Mouse (Mus musculus) liver, embryonic 15.5 days (tissue): ENCODE measurements around the gene Sgms1. TPM values are rescaled to one million over a fixed set of nuclear protein-coding genes. Genes with fewer than 3 reads are reported as not detected.

Experiments
- ATAC-seq: fragments of 200-750 bp; cut with Nextera tagmentation; 2 replicates; pipeline ENCODE4 v1.8.0; 2017; ENCODE audit warnings: moderate number of reproducible peaks, mild to moderate bottlenecking, moderate library complexity; ENCODE audit not compliant: insufficient read depth
- H3K27ac ChIP-seq: fragments of 300-500 bp; sonication (generic); replicated peaks from 2 replicates; pipeline ENCODE4 v1.5.1; 2015; ENCODE audit warnings: mild to moderate bottlenecking, inconsistent platforms
- H3K27me3 ChIP-seq: fragments of 300-500 bp; sonication (generic); 2 replicates; pipeline ENCODE4 v1.6.1; 2015; ENCODE audit warnings: mild to moderate bottlenecking, inconsistent platforms
- H3K36me3 ChIP-seq: fragments of 300-500 bp; sonication (generic); replicated peaks from 2 replicates; pipeline ENCODE4 v1.6.1; 2015; ENCODE audit warnings: moderate library complexity, mild to moderate bottlenecking, inconsistent platforms
- H3K4me1 ChIP-seq: fragments of 300-500 bp; sonication (generic); replicated peaks from 2 replicates; pipeline ENCODE4 v1.6.1; 2015; ENCODE audit warnings: inconsistent platforms
- H3K4me2 ChIP-seq: fragments of 300-500 bp; sonication (generic); 2 replicates; pipeline ENCODE4 v1.6.1; 2015; ENCODE audit warnings: moderate library complexity, mild to moderate bottlenecking, inconsistent platforms
- H3K4me3 ChIP-seq: fragments of 300-500 bp; sonication (generic); replicated peaks from 2 replicates; pipeline ENCODE4 v1.5.1; 2015; ENCODE audit warnings: mild to moderate bottlenecking, inconsistent platforms
- H3K9ac ChIP-seq: fragments of 300-500 bp; sonication (generic); 2 replicates; pipeline ENCODE4 v1.6.1; 2015; ENCODE audit warnings: moderate library complexity, mild to moderate bottlenecking, inconsistent platforms
- H3K9me3 ChIP-seq: fragments of 300-500 bp; sonication (generic); replicated peaks from 2 replicates; pipeline ENCODE4 v1.6.1; 2016; ENCODE audit warnings: inconsistent platforms
- WGBS: fragments of 180-500 bp; shearing (Covaris S2); methylation state at CpG from one replicate; pipeline ENCODE4 v1.1.7; 2015; ENCODE audit warnings: mixed read lengths; ENCODE audit not compliant: insufficient replicate concordance; 5-methylcytosine and 5-hydroxymethylcytosine counted together
- polyA plus RNA-seq: library from polyadenylated mRNA; unstranded; fragments of >200 nt; fragmentation: Nextera tagmentation; extraction: Ambion mirVana; gene quantifications from 2 replicates; pipeline ENCODE4 v1.2.1, GENCODE M21; 2015

Gene Sgms1
- polyA plus RNA-seq, result 24.8 and 29.8 TPM in 2 replicates

DNA sequence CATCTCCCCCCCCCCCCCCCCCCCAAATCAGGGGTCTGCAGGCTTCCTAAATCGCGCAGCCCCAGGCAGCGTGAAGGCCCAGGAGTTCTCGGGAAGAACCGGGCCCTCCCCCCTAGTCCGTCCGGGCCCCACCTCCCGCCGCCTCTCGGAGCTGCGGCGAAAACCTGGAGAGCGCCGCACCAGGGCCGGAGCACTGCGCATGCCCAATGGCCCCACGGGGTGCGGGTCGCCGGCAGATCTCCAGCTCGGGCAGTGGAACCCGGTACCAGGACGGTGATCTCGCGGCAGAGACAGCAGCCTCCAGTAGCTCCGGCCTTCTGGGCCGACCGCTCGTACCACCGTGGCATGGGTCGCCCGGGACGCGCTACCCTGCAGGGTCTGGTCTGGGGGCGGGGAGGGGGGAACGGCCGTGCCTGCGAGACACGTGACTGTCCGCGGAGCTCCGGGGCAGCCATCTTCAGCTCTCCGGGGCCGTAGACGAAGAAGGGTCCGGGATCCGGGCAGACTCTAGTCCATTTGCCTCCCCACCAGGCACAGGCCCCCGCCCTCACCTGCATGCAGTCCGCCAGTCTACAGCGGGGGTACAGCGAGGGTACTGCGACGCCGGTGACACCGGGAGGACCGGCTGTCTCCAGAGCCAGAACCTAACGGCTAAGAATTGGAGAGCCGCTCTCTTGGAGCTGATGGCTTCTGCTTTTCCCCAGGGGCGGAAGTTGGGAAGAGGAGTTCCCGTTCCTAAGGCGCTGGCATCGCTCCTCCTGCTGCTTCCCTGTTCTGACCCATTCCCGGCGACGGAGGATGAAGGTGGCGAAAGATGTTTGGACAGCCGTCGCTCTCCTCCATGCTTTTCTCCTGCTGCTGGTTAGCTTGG lies at the start of gene Sgms1:
TSS of gene Sgms1 (minus strand) at position 714 of the 871 bp plus-strand sequence.
- ATAC-seq, result peak; percentile 86
- peak within 1 kb of the TSS; percentile 67 for H3K9ac ChIP-seq
- peak within 1 kb of the TSS; percentile 81 for H3K27ac ChIP-seq
- H3K4me1 ChIP-seq, result peaks cover 40% of the 10 kb centered on the region
- H3K4me3 ChIP-seq, result peak within 1 kb of the TSS; percentile 72
- H3K27me3 ChIP-seq, result peaks cover 60% of the 10 kb centered on the region
- 2% methylated on average over 67 of the region's 68 CpGs for WGBS
- H3K9me3 ChIP-seq, result no peaks in the 10 kb centered on the region
- peak within 1 kb of the TSS; percentile 98 for H3K4me2 ChIP-seq
- no peaks in the 10 kb centered on the region for H3K36me3 ChIP-seq

GRCm38 (mm10) chr19:32425856-32426255 lies 36.3 kb upstream of the Sgms1 start:
- no peak overlapping the region for H3K27ac ChIP-seq
- no peaks in the 10 kb centered on the region for H3K36me3 ChIP-seq
- no peaks in the 10 kb centered on the region for H3K4me1 ChIP-seq
- no peak overlapping the region for H3K4me2 ChIP-seq
- H3K4me3 ChIP-seq, result no peak overlapping the region
- H3K27me3 ChIP-seq, result no peaks in the 10 kb centered on the region
- 70% methylated on average over 3 of the region's 3 CpGs for whole genome bisulfite sequencing
- H3K9me3 ChIP-seq, result no peaks in the 10 kb centered on the region
- no peak for ATAC-seq
- no peak overlapping the region for H3K9ac ChIP-seq

DNA sequence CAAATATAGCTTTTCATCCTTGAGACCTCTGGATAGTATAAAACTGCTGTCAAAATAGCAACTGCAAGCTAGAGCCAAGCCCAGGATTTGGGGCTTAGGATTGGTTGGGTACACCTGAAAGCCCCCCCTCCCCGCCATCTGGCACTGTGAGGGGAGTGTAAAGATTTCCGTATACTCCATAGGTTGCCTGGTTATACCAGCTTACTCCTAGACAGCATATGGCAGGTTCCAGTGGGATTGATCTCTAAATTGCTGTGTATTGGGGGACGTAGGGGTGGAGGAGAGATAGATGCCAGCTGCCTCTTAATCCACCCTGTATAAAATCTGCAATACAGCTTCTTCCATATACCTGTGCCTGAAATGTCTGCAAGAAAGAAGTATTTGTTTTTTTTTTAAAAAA lies 35.2 kb upstream of the Sgms1 start:
- no peak overlapping the region for H3K4me3 ChIP-seq
- no peaks in the 10 kb centered on the region for H3K36me3 ChIP-seq
- no peak overlapping the region for H3K9ac ChIP-seq
- H3K4me1 ChIP-seq, result no peaks in the 10 kb centered on the region
- H3K4me2 ChIP-seq, result no peak overlapping the region
- 65% methylated on average over 3 of the region's 3 CpGs for WGBS
- ATAC-seq, result no peak
- H3K9me3 ChIP-seq, result no peaks in the 10 kb centered on the region
- H3K27ac ChIP-seq, result no peak overlapping the region
- no peaks in the 10 kb centered on the region for H3K27me3 ChIP-seq

GRCm38 (mm10) chr19:32419069-32419468 lies 29.6 kb upstream of the Sgms1 start:
- no peak for ATAC-seq
- H3K27me3 ChIP-seq, result no peaks in the 10 kb centered on the region
- no peak overlapping the region for H3K4me2 ChIP-seq
- no peaks in the 10 kb centered on the region for H3K36me3 ChIP-seq
- no peaks in the 10 kb centered on the region for H3K4me1 ChIP-seq
- no peak overlapping the region for H3K9ac ChIP-seq
- WGBS, result 40% methylated on average over 3 of the region's 3 CpGs
- no peaks in the 10 kb centered on the region for H3K9me3 ChIP-seq
- no peak overlapping the region for H3K4me3 ChIP-seq
- H3K27ac ChIP-seq, result no peak overlapping the region

DNA sequence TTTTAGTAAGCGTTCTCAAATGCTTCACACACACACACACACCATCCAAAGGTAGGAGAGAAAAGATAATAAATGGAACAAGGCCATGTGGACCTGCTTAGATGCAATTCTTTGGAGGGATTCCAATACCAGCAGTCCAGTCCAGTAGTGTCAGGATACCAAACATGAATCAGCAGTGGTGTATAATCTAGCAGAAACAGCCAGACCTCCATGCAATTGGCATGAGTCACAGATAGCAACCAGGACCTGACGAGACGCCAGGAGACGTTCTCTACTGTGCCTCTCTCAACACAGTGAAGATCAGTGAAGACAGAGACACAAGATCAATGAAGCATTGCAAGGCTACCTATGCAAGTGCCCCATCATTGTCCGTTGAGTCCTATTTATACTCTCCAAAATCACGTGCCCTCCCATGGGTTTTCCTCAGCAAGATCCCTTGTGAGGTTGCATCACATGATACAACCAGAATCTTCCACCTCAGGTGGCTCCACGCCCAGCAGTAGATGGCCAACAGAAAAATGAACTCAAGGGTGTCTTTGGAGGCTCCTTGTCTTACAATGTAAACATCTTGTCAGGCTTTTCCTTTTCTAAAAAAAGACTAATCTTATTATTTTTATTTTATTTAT lies 27.3 kb upstream of the Sgms1 start:
- no peak overlapping the region for H3K4me3 ChIP-seq
- no peak overlapping the region for H3K4me2 ChIP-seq
- 46% methylated on average over 7 of the region's 7 CpGs for WGBS
- H3K27ac ChIP-seq, result no peak overlapping the region
- H3K9ac ChIP-seq, result no peak overlapping the region
- no peaks in the 10 kb centered on the region for H3K36me3 ChIP-seq
- H3K9me3 ChIP-seq, result no peaks in the 10 kb centered on the region
- no peaks in the 10 kb centered on the region for H3K4me1 ChIP-seq
- no peaks in the 10 kb centered on the region for H3K27me3 ChIP-seq
- no peak for ATAC-seq

DNA sequence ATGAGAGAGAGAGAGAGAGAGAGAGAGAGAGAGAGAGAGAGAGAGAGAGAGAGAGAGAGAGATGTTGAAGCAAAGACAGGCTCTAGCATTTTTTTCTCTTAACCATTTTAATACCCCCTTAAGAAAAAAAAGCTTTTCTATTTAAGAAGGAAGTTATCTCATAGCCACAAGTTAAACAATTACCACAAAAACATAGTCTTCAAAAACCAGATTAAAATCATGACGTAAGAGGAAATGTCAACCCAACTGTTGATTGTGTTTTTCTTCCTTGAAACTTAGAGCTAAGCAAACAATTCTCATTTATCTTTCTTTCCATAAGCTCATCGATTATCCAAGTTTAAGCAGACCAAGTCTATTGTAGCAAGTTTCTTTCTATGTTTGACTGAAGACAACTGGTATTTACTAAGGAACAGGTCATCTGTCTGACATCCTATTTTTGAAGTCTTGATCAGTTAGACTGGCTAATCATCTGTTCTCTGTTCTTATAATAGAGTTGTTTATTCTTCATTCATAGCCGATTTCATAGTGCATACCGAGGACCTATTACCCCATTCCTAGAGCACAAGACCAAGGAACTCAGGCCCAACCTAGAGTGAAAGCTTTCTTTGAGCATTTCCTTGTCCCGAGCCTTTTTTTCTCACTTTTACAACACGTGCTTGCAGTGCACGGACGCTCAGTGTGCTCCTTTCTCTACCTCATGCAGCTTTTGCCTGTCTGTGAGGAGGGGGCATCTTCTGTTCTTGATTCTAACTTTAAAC lies 20.3 kb upstream of the Sgms1 start:
- no peak for ATAC-seq
- no peak overlapping the region for H3K4me2 ChIP-seq
- H3K27ac ChIP-seq, result no peak overlapping the region
- H3K4me1 ChIP-seq, result no peaks in the 10 kb centered on the region
- H3K27me3 ChIP-seq, result no peaks in the 10 kb centered on the region
- H3K9me3 ChIP-seq, result no peaks in the 10 kb centered on the region
- H3K4me3 ChIP-seq, result no peak overlapping the region
- WGBS, result 47% methylated on average over 8 of the region's 8 CpGs
- H3K36me3 ChIP-seq, result no peaks in the 10 kb centered on the region
- H3K9ac ChIP-seq, result no peak overlapping the region

- Histone ChIP-seq H3K27me3 (no peaks in the 10 kb centered on the region), H3K9ac (no peak overlapping the region), H3K36me3 (no peaks in the 10 kb centered on the region), H3K4me2 (no peak overlapping the region), H3K4me1 (no peaks in the 10 kb centered on the region), H3K9me3 (no peaks in the 10 kb centered on the region), H3K4me3 (no peak overlapping the region), H3K27ac (no peak overlapping the region)
- no peak for ATAC-seq
- WGBS, result 43% methylated on average over 7 of the region's 7 CpGs
Observed at GRCm38 (mm10) chr19:32406717-32407116, 17.2 kb upstream of the Sgms1 start.

DNA sequence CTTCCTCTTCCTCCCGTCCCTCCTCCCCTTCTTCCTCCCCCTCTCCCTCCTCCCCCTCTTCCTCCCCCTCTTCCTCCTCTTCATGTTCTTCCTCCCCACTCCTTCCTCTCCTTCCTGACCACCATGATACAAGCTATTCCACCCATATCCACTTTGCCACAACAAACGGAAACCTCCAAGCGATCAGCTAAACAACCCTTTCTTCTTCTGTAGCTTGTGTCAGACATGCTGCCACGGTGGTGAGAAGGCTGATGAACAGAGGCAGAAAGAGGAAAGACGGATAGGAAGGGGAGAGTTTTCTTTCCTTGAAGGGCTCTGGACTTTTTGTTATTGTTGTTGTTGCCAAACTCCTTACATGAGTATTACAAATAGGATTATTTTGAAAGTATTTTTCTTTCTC lies 14.9 kb upstream of the Sgms1 start:
- no peaks in the 10 kb centered on the region for H3K27me3 ChIP-seq
- H3K27ac ChIP-seq, result no peak overlapping the region
- H3K4me3 ChIP-seq, result no peak overlapping the region
- no peak overlapping the region for H3K4me2 ChIP-seq
- H3K36me3 ChIP-seq, result no peaks in the 10 kb centered on the region
- no peak overlapping the region for H3K9ac ChIP-seq
- H3K4me1 ChIP-seq, result no peaks in the 10 kb centered on the region
- no peak for ATAC-seq
- no peaks in the 10 kb centered on the region for H3K9me3 ChIP-seq
- WGBS, result 31% methylated on average over 5 of the region's 5 CpGs

DNA sequence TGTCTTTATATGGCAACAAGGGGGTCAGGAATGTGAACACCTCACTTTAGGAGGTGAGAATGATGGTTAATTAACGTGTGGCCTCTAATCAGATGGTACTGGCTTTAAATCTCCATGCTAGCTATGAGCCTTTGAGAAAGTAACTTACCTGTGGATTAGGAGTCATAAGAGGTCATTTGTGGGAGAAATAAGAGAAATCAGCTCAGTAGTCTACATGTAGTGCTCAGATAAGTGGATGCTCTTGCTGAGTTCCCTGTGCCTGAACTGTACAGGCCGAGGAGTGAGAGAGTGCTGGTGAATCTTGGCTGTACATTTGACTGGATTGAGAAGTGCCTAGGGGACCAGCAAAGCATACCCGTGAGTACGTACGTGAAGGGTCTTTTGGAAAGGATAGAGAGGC lies 14.3 kb upstream of the Sgms1 start:
- ATAC-seq, result no peak
- Histone ChIP-seq H3K4me2 (no peak overlapping the region), H3K36me3 (no peaks in the 10 kb centered on the region), H3K4me3 (no peak overlapping the region), H3K4me1 (no peaks in the 10 kb centered on the region), H3K27me3 (no peaks in the 10 kb centered on the region), H3K27ac (no peak overlapping the region), H3K9ac (no peak overlapping the region), H3K9me3 (no peaks in the 10 kb centered on the region)
- WGBS, result 72% methylated on average over 5 of the region's 5 CpGs

DNA sequence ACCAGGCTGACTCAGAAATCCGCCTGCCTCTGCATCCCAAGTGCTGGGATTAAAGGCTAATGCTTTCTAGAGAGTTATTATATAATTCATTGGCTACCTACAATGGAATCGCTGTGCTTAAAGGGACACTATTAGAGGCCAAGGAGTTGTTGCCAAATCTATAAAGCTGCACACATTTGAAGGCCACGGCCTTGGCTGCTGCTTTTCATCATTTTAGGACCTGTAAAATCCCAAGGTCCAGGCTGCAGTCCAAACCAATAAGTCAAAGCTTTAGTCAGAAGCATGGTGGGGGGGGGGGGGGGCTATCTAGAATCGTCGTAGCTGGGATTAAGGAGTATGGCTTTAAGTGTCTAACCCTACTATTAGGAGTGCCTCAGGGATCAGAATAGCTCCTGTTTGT lies 9.0 kb upstream of the Sgms1 start:
- H3K27me3 ChIP-seq, result no peaks in the 10 kb centered on the region
- no peaks in the 10 kb centered on the region for H3K4me1 ChIP-seq
- H3K4me2 ChIP-seq, result no peak overlapping the region
- H3K4me3 ChIP-seq, result no peak overlapping the region
- WGBS, result 69% methylated on average over 5 of the region's 5 CpGs
- no peaks in the 10 kb centered on the region for H3K9me3 ChIP-seq
- ATAC-seq, result no peak
- H3K9ac ChIP-seq, result no peak overlapping the region
- H3K27ac ChIP-seq, result no peak overlapping the region
- no peaks in the 10 kb centered on the region for H3K36me3 ChIP-seq

GRCm38 (mm10) chr19:32396303-32396702 lies 6.8 kb upstream of the Sgms1 start:
- Histone ChIP-seq H3K27ac (no peak overlapping the region), H3K4me3 (no peak overlapping the region), H3K4me2 (no peak overlapping the region), H3K4me1 (no peaks in the 10 kb centered on the region), H3K9me3 (no peaks in the 10 kb centered on the region), H3K9ac (no peak overlapping the region), H3K27me3 (no peaks in the 10 kb centered on the region), H3K36me3 (no peaks in the 10 kb centered on the region)
- no peak for ATAC-seq
- 60% methylated on average over 6 of the region's 6 CpGs for WGBS
